Mouse (Mus musculus): ENCODE measurements at regions not wholly inside any gene's neighbourhood (a gene's known extent, or its start where the extent isn't known, plus 50 kb on each side); places are given as distances from the start of the nearest gene placed in this dataset.

GRCm38 (mm10) chr1:73727781-73728180, 396.5 kb downstream of the Tns1 start:
- DNase-seq (ENCODE audit: low spot score), result no peak

GRCm38 (mm10) chr1:73726658-73727057, 397.6 kb downstream of the Tns1 start:
- DNase-seq (ENCODE audit: low spot score), result no peak

GRCm38 (mm10) chr1:73725486-73725885, 398.8 kb downstream of the Tns1 start:
- DNase-seq (ENCODE audit: low spot score), result no peak

DNA sequence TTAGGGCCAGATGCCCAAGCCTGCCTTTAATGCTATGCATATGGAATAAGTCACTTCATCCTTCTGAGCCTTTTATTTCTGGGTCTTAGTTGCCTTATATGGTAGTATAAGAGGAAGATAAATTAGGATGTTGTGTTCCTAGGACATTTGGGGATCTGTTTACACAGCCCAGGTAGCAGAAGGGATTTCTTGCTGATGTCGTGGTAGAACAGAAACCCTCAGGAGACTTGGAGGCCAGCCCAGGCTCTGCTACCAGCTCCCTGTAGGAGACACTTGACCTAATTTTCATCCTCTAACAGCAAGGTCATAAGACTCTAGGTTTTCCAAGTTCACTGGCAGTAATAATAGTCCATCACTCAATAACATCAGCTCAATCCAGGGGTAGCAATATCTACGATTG, 399.7 kb downstream of the Tns1 start:
- no peak for DNase-seq (ENCODE audit: low spot score)

DNA sequence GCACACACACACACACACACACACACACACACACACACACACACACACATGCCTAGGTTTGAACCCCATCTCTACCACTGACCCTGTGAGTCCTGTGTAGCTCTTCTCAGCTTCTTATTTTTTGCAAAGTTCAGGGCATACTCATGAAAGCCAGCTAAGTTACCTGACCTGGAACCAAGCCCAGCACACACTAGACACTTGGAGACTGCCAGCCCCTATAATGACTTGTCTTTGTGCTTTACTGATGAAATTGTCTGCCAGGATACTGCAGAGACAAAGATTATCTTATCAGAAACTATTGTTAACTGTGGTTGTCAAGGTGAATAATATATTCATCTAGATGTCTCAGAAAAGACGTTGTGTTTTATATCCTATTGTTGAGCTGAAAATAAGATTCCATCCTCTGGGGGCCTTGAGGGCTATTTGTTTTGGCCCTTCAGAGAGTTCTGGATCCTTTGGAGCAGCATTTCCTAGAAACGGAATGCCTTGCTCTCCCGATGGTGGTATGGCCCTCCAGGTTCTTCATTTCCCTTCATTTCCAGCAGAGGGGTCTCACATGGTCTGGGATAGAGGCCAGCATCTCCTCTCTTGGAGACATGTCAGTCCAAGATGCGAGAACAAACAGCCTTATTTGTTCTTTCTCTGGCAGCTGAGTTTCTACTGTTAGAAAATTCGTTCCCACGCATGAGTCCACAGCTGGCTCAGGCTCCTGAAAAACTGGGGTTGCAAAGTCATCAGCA, 402.6 kb downstream of the Tns1 start:
- DNase-seq (ENCODE audit: low spot score), result no peak

GRCm38 (mm10) chr1:73718421-73718820, 405.8 kb downstream of the Tns1 start:
- DNase-seq (ENCODE audit: low spot score), result no peak

DNA sequence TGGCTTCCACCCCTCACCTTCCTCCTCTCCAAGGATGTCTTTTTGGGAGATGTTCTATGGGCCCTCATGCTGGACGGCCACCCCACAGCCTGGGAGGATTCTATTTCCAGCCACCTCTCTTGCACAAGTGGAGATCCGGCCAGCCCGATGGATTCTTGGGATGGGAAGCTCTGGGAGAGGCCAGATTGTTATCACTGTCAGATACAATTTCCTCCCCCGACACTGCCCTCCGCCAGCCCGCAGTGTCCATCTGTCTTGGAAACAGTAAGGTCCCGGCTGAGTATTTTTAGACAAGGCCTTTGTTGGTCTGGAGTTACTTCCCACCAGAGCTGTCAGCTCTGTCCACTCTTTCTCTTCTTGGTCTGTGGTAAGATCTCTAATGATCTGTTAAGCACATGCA, 406.8 kb downstream of the Tns1 start:
- DNase-seq (ENCODE audit: low spot score), result no peak

DNA sequence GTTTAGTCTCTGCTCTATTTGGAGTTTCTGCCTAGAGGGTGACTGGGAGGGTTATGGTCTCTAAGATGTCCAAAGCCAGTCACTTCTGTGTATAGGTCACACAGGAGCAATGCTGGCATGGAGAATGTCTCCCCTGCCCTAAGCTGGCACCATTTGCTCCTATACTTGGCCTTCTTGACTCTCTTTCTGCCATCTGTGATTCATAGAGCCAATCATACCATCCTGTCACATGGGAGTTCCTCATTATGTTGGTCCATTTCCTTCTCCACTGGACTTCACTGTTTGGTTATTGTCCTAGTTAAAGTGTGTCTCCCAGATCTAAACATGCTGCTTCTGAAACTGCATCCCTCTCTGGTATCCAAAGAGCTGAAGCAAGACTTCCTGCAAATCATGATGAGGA, 407.3 kb downstream of the Tns1 start:
- no peak for DNase-seq (ENCODE audit: low spot score)

DNA sequence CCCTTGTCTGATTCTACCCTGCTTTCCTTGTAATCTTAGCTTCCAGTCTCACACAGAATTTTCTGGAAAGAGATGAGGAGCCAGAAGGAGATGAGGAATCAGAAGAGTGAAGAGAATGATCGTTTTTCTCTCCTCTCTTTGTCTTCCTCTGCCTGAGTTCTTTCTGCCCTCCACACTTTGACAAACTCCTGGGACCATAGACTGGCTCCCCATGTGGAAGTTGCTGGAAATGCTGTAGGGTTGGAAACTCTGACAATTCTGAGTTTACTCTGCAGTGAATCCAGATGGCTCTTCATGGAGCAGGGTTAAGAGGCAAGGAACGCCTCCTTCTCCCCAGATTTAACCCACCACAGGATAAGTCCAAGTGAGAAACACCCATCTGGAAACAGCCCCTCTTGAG, 408.7 kb downstream of the Tns1 start:
- no peak for DNase-seq (ENCODE audit: low spot score)

GRCm38 (mm10) chr1:73702428-73702842, 421.8 kb downstream of the Tns1 start:
- no peak for DNase-seq (ENCODE audit: low spot score)

GRCm38 (mm10) chr1:73693537-73693936, 430.7 kb downstream of the Tns1 start:
- no peak for DNase-seq (ENCODE audit: low spot score)

GRCm38 (mm10) chr1:73685734-73686133, 438.5 kb downstream of the Tns1 start:
- no peak for DNase-seq (ENCODE audit: low spot score)

DNA sequence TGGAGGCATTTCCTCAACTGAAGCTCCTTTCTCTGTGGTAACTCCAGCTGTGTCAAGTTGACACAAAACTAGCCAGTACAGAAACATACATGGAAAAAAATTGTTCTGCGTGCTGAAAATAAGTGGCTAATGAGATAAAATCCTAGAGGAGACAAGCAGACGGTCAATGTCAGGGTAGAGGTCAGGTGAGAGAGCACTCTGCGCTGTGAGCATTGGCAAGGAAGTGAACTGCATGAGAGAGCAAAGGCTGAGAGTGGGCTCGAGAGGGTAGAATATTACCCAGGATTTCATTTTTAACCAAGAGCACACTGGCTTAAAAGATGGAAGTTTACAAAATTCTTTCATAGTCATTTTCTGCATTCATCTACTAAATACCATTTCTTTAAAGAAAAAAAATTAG, 439.2 kb downstream of the Tns1 start:
- no peak for DNase-seq (ENCODE audit: low spot score)

GRCm38 (mm10) chr1:73684166-73684565, 440.1 kb downstream of the Tns1 start:
- no peak for DNase-seq (ENCODE audit: low spot score)

- DNase-seq (ENCODE audit: low spot score), result no peak
Measured at GRCm38 (mm10) chr1:73683132-73683888, 440.9 kb downstream of the Tns1 start.

DNA sequence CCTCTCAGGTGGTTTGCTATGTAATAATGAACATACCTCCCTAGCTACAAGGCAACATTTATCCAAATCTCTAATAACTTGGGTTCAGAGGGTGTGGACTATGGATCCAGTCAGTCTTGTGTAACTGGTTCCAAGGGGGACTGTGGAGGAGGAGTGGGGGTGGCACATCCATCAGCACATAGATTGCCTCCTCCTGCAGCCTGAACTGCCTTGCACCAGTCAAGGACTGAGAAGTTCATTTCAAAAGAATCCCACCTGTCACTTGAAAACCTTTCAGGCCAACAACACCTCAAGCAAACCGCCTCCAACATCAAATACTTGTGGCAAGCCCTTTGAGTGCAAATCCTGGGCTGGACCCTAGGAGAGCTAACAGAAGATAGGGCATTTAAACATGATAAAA, 442.6 kb downstream of the Tns1 start:
- no peak for DNase-seq (ENCODE audit: low spot score)

DNA sequence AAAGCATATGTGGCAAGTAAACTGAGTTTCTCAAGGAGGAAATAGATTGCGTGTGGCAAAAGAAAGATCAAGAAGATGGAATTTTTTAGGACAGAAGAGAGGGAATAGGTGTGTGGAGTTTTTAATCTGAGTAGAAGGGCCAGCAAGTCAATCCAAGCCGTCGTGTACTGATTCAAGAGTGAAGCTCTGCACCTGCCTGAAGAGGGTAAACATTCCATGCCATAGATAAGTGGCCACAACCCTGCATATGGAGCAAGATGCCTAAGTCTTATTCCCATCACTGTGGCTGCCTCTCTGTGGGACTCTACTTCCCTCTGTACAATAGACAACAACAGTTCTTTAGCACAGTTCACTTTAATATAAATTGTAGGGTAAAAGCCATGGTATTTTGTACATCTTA, 443.4 kb downstream of the Tns1 start:
- DNase-seq (ENCODE audit: low spot score), result no peak

DNA sequence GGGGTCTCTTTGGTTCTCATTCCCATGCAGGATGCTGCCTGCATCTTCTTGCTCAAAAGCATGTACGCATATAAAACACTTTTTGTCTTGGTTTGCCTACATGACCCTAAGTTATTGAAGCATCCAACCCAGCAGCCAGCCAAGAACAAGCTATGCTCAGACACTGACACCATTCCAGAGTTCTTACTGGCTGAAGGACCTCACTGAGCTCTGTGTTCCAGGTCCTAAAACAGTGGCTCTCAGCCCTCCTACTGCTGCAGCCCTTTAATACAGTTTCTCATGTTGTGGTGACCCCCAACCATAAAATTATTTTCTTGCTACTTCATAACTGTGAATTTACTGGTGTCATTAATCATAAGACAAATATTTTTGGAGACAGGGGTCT, 450.4 kb downstream of the Tns1 start:
- DNase-seq (ENCODE audit: low spot score), result no peak

- DNase-seq (ENCODE audit: low spot score), result no peak
Measured at GRCm38 (mm10) chr1:73673191-73673850, 450.9 kb downstream of the Tns1 start.

DNA sequence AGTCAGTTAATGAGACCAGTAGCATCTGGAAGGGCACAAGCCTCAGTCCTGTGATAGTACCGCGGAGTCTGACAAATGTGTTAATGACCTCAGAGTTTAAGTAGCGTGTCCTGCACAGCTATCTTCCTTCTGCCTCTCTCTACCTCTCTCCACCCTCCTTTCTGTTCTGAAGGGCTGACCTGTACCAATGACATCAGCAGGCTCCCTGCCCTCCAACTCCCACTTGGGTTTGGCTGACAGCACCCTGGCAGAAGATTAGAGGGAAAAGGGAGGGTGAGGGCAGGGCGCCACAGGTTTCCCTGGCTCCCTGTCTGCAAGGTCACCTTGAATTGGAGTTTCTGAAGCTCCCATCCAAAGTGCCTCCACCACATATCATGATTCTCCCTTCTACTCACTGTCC, 452.0 kb downstream of the Tns1 start:
- DNase-seq (ENCODE audit: low spot score), result no peak

DNA sequence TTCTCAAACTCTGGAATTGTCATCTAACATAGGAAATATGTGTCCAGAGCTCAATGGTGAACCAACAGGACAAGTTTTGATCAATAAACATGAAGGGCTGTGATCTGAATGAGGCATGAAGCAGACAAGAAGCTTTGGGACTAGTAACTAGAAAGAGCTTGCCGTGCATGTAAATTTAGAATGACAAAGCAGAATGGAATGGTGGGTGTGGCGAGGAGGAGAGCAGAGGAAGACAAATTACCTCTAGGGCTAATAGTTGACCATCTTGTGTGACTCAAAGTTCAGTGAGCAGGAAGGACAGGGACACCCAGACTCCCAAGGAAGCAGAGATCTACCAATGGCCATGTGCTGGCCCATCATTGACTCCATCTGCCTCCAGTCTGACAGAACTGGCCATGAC, 455.6 kb downstream of the Tns1 start:
- no peak for DNase-seq (ENCODE audit: low spot score)

DNA sequence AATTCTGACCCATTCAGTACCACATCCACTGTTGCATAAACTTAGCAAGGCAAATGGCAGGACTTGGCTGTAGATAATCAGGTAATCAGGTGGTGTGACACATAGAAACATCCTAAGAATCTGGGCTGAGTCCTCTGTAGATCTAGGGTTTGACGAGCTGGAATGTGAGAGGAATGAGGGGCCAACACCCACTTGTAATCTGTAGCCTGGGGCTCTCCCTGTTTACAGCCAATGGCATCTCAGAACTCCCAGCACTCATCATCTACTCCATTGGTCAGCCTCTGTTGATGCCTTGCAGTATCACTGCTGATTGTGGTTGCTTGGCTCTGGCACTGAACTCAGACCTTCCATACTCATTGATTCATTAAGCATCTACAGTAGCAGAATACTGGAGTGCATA, 460.7 kb downstream of the Tns1 start:
- DNase-seq (ENCODE audit: low spot score), result no peak

DNA sequence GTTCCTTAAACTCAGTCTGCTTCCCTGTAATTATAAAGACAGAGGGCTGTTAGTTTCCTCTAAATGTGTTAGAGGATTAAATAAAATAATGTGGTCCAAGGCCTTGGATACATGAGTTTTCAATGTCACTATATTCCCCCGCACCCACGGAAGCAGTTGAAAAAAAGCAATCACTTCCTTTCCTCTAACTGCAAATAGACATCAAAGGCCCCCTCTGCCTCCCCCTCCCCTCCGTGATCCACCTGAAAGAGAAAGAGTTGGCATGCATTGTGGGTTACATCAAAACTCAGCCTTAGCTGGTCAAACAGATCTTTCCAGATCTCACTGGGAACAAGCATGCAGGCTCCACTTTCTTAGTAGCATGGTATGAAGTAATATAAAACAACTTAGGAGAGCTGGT, 479.2 kb downstream of the Tns1 start:
- DNase-seq (ENCODE audit: low spot score), result no peak

All from retina, embryonic 14.5 days (tissue).